25 mouse cellular contexts compared by ENCODE assay signal in the genomic region with DNA sequence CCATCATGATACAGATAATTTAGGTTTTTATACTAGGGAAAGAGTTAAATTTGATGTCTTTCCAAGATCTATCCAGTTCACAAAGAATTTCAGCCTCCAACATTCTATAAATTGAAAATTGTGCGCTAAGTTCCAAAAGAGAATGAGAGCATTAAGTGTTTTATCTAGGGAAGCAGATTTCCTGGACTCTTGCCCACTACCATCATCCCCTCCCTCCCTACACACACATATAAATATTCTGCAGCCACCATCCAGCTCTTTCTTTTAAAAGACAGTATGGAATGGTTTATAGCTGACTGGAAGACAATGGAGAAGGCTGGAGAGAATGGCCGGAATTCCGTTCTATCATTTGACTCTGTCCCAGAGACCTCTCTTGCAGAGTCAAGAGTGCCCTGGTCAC.
DNase-seq lines count a peak whose midpoint lies in the region; ATAC-seq lines count a peak whose summit lies in the region.
"Had no signal": no experiment of that assay in that cellular context is flagged by ENCODE, and none has a peak within 500 bp of the region (broad histone marks: within the 10 kb centered on the region; RNA-seq: fewer than 3 reads in every experiment).

No protein-coding gene starts in this region.

- no peak overlapping the region for H3K4me3 ChIP-seq in heart, embryonic 15.5 days
- H3K4me3 ChIP-seq in heart, embryonic 12.5 days = no peak overlapping the region
- no peak overlapping the region for H3K4me3 ChIP-seq in limb, embryonic 13.5 days
- no peak overlapping the region for H3K4me3 ChIP-seq in limb, embryonic 10.5 days
- H3K4me3 ChIP-seq in neural tube, embryonic 14.5 days (ENCODE audit: low read depth, low read length) = no peak overlapping the region
- H3K4me3 ChIP-seq: embryonic facial prominence, embryonic 12.5 days; forebrain, embryonic 13.5 days; heart, embryonic 10.5 days; intestine, embryonic 15.5 days had no signal

- WGBS in heart, embryonic 15.5 days = 26% methylated on average over 3 of the region's 3 CpGs
- WGBS in heart, embryonic 12.5 days = 47% methylated on average over 3 of the region's 3 CpGs
- WGBS in limb, embryonic 13.5 days = 81% methylated on average over 3 of the region's 3 CpGs
- WGBS in limb, embryonic 10.5 days = 95% methylated on average over 3 of the region's 3 CpGs
- 36% methylated on average over 3 of the region's 3 CpGs for WGBS in neural tube, embryonic 14.5 days

- H3K27me3 ChIP-seq in heart, embryonic 15.5 days = no peaks in the 10 kb centered on the region
- H3K27me3 ChIP-seq in heart, embryonic 12.5 days (replicated peaks) = no peaks in the 10 kb centered on the region
- no peaks in the 10 kb centered on the region for H3K27me3 ChIP-seq in limb, embryonic 13.5 days
- H3K27me3 ChIP-seq in limb, embryonic 10.5 days (ENCODE audit: low read depth, poor library complexity, severe bottlenecking) = no peaks in the 10 kb centered on the region
- no peaks in the 10 kb centered on the region for H3K27me3 ChIP-seq in neural tube, embryonic 14.5 days (ENCODE audit: control insufficient read depth, insufficient read depth, low read length)
- H3K27me3 ChIP-seq: CH12.LX; embryonic facial prominence, embryonic 12.5 days; forebrain, embryonic 13.5 days; intestine, embryonic 15.5 days had no signal

- H3K4me1 ChIP-seq in heart, embryonic 15.5 days (replicated peaks) = peaks cover 13% of the 10 kb centered on the region
- H3K4me1 ChIP-seq in heart, embryonic 12.5 days (replicated peaks) = peaks cover 16% of the 10 kb centered on the region
- peaks cover 14% of the 10 kb centered on the region for H3K4me1 ChIP-seq in limb, embryonic 13.5 days
- no peaks in the 10 kb centered on the region for H3K4me1 ChIP-seq in limb, embryonic 10.5 days
- no peaks in the 10 kb centered on the region for H3K4me1 ChIP-seq in neural tube, embryonic 14.5 days (ENCODE audit: control insufficient read depth, insufficient read depth, low read length)
- H3K4me1 ChIP-seq: embryonic facial prominence, embryonic 12.5 days; forebrain, embryonic 13.5 days had no signal

- no peaks in the 10 kb centered on the region for H3K36me3 ChIP-seq in heart, embryonic 15.5 days
- H3K36me3 ChIP-seq in heart, embryonic 12.5 days = no peaks in the 10 kb centered on the region
- H3K36me3 ChIP-seq in limb, embryonic 13.5 days = no peaks in the 10 kb centered on the region
- no peaks in the 10 kb centered on the region for H3K36me3 ChIP-seq in limb, embryonic 10.5 days
- H3K36me3 ChIP-seq in neural tube, embryonic 14.5 days (ENCODE audit: control insufficient read depth, insufficient read depth, low read length) = no peaks in the 10 kb centered on the region
- H3K36me3 ChIP-seq: embryonic facial prominence, embryonic 12.5 days; G1E; heart, embryonic 10.5 days; intestine, embryonic 15.5 days had no signal

- DNase-seq in limb, embryonic 10.5 days (ENCODE audit: low spot score) = no peak
- DNase-seq in neural tube, embryonic 10.5 days (ENCODE audit: extremely low spot score, low spot score) = no peak
- peak; percentile 5 for DNase-seq in mesoderm, embryonic 11.5 days (ENCODE audit: low read depth, low spot score)
- DNase-seq in adrenal gland, adult (ENCODE audit: inconsistent age in 2 of 2, low spot score in 1 of 2) = no peak
- DNase-seq: adrenal gland, adult 8-10 months; B cell, adult 2 months; cerebellum, adult 11-12 months; gastrocnemius, postnatal 36 days; heart, postnatal 4 days; kidney, postnatal 36 days; layer of hippocampus, postnatal 36 days; right cerebral cortex, postnatal 14 days; thymus, postnatal 14 days had no signal

- no peak for ATAC-seq in heart, embryonic 15.5 days (replicated peaks; ENCODE audit: insufficient number of reproducible peaks, insufficient read depth, low FRiP score, low read depth)
- no peak for ATAC-seq in heart, embryonic 12.5 days (ENCODE audit: insufficient number of reproducible peaks, low FRiP score)
- ATAC-seq in limb, embryonic 13.5 days (ENCODE audit: low FRiP score, low read depth) = no peak
- 0 out of 2 replicates have a peak, but pooled peaks have one; percentile 34 for ATAC-seq in neural tube, embryonic 14.5 days (ENCODE audit: low read depth)
- ATAC-seq: forebrain, embryonic 13.5 days; intestine, embryonic 15.5 days had no signal

- no peak overlapping the region for H3K9ac ChIP-seq in heart, embryonic 15.5 days
- no peak overlapping the region for H3K9ac ChIP-seq in heart, embryonic 12.5 days
- H3K9ac ChIP-seq in limb, embryonic 13.5 days = no peak overlapping the region
- H3K9ac ChIP-seq in neural tube, embryonic 14.5 days (replicated peaks; ENCODE audit: low read depth, low read length) = no peak overlapping the region
- H3K9ac ChIP-seq: embryonic facial prominence, embryonic 12.5 days; forebrain, embryonic 13.5 days; hindbrain, embryonic 14.5 days; intestine, embryonic 15.5 days had no signal

- H3K4me2 ChIP-seq in heart, embryonic 15.5 days = no peak overlapping the region
- H3K4me2 ChIP-seq in heart, embryonic 12.5 days = no peak overlapping the region
- no peak overlapping the region for H3K4me2 ChIP-seq in limb, embryonic 13.5 days (replicated peaks)
- no peak overlapping the region for H3K4me2 ChIP-seq in neural tube, embryonic 14.5 days (ENCODE audit: low read depth, low read length)
- H3K4me2 ChIP-seq: embryonic facial prominence, embryonic 12.5 days; forebrain, embryonic 13.5 days; hindbrain, embryonic 14.5 days; intestine, embryonic 15.5 days; midbrain, embryonic 11.5 days had no signal

- no peaks in the 10 kb centered on the region for H3K9me3 ChIP-seq in heart, embryonic 15.5 days (replicated peaks)
- no peaks in the 10 kb centered on the region for H3K9me3 ChIP-seq in heart, embryonic 12.5 days (replicated peaks)
- no peaks in the 10 kb centered on the region for H3K9me3 ChIP-seq in limb, embryonic 13.5 days
- H3K9me3 ChIP-seq in limb, embryonic 10.5 days (replicated peaks) = no peaks in the 10 kb centered on the region
- no peaks in the 10 kb centered on the region for H3K9me3 ChIP-seq in neural tube, embryonic 14.5 days (ENCODE audit: control insufficient read depth, low read length)
- H3K9me3 ChIP-seq: embryonic facial prominence, embryonic 12.5 days; forebrain, embryonic 13.5 days; G1E; heart, embryonic 10.5 days; intestine, embryonic 15.5 days had no signal

- H3K27ac ChIP-seq in heart, embryonic 15.5 days = peak overlapping the region; percentile 63
- no peak overlapping the region; the same call in 1 of the 2 replicates for H3K27ac ChIP-seq in heart, embryonic 12.5 days (ENCODE audit: poor library complexity, severe bottlenecking)
- peak overlapping the region; percentile 40; the same call in 1 of the 2 replicates for H3K27ac ChIP-seq in limb, embryonic 13.5 days
- H3K27ac ChIP-seq in limb, embryonic 10.5 days = no peak overlapping the region
- H3K27ac ChIP-seq in neural tube, embryonic 14.5 days (ENCODE audit: low read depth, low read length) = no peak overlapping the region
- H3K27ac ChIP-seq: embryonic facial prominence, embryonic 12.5 days; forebrain, embryonic 13.5 days; heart, embryonic 10.5 days; hindbrain, embryonic 14.5 days had no signal

Comparison
In these comparisons a context has a peak if more than half of its experiments do, and no peak if none do; other contexts are left out.
1. H3K27ac ChIP-seq: peak in heart, embryonic 15.5 days (single experiment) and limb, embryonic 13.5 days (single experiment); none in heart, embryonic 12.5 days (single experiment), limb, embryonic 10.5 days (single experiment) and neural tube, embryonic 14.5 days (single experiment).